Mouse (Mus musculus): ENCODE measurements around the gene Rapgef2. TPM values are rescaled to one million over a fixed set of nuclear protein-coding genes. Genes with fewer than 3 reads are reported as not detected.
"Not testable (repeated sequence)": the region's sequence is repeated elsewhere in the genome, so short reads cannot be mapped to it uniquely, and the experiment has no call there.

The Rapgef2 gene
- total RNA-seq, 2 experiments from 2014 or later: 40.2 to 51.6 TPM

- DNase-seq: no peak
- intact Hi-C loops (cut with DNase I): loop anchor here (2.0 kb wide), 2 partner anchors 13 to 17 kb away; no protein-coding TSS in a partner anchor
Measured at GRCm38 (mm10) chr3:79179499-79180053, 106.7 kb downstream of the Rapgef2 start.

GRCm38 (mm10) chr3:79178708-79179107 lies 107.6 kb downstream of the Rapgef2 start:
- intact Hi-C loops (cut with DNase I): loop anchor here (2.0 kb wide), 2 partner anchors 14 to 16 kb away; no protein-coding TSS in a partner anchor
- peak in 1 of 2 experiments; percentile 58 for DNase-seq

- DNase-seq: peak in 1 of 2 experiments; percentile 45
- intact Hi-C loops (cut with DNase I): loop anchor here (2.0 kb wide), 2 partner anchors 15 kb away; no protein-coding TSS in a partner anchor
Measured at GRCm38 (mm10) chr3:79178070-79178469, 108.2 kb downstream of the Rapgef2 start.

GRCm38 (mm10) chr3:79177136-79177870 lies 109.0 kb downstream of the Rapgef2 start:
- intact Hi-C loops (cut with DNase I): no loop called here
- no peak for DNase-seq

GRCm38 (mm10) chr3:79174168-79174567 lies 112.1 kb downstream of the Rapgef2 start:
- intact Hi-C loops (cut with DNase I): no loop called here
- DNase-seq: no peak

- intact Hi-C loops (cut with DNase I): no loop called here
- DNase-seq: no peak
Measured at GRCm38 (mm10) chr3:79173291-79173690, 113.0 kb downstream of the Rapgef2 start.

GRCm38 (mm10) chr3:79171146-79171545 lies 115.2 kb downstream of the Rapgef2 start:
- DNase-seq; intact Hi-C loops (cut with DNase I): not testable (repeated sequence)

GRCm38 (mm10) chr3:79168168-79168827 lies 118.0 kb downstream of the Rapgef2 start:
- intact Hi-C loops (cut with DNase I): no loop called here

GRCm38 (mm10) chr3:79167586-79167985 lies 118.7 kb downstream of the Rapgef2 start:
- intact Hi-C loops (cut with DNase I): no loop called here
- no peak for DNase-seq

More at GRCm38 (mm10) chr3:79168168-79168827, 118.0 kb downstream of the Rapgef2 start:
- DNase-seq: no peak

GRCm38 (mm10) chr3:79161834-79162401 lies 124.4 kb downstream of the Rapgef2 start:
- DNase-seq: peak; percentile 61 to 71
- intact Hi-C loops (cut with DNase I): loop anchor here (2.0 kb wide), 1 partner anchor 17 kb away; no protein-coding TSS in a partner anchor

- DNase-seq: peak; percentile 68 to 69
- intact Hi-C loops (cut with DNase I): no loop called here
Measured at GRCm38 (mm10) chr3:79161093-79161723, 125.1 kb downstream of the Rapgef2 start.

GRCm38 (mm10) chr3:79158254-79158653 lies 128.1 kb downstream of the Rapgef2 start:
- intact Hi-C loops (cut with DNase I): no loop called here

GRCm38 (mm10) chr3:79153039-79153487 lies 133.3 kb downstream of the Rapgef2 start:
- intact Hi-C loops (cut with DNase I): no loop called here
- DNase-seq: peak in 1 of 2 experiments; percentile 36

More at GRCm38 (mm10) chr3:79158254-79158653, 128.1 kb downstream of the Rapgef2 start:
- no peak for DNase-seq

GRCm38 (mm10) chr3:79145407-79146055 lies 140.8 kb downstream of the Rapgef2 start:
- intact Hi-C loops (cut with DNase I): no loop called here
- DNase-seq: no peak

GRCm38 (mm10) chr3:79144672-79145406 lies 141.5 kb downstream of the Rapgef2 start:
- DNase-seq: peak; percentile 41 to 50
- intact Hi-C loops (cut with DNase I): loop anchor here (5.0 kb wide), 1 partner anchor 47 kb away; no protein-coding TSS in a partner anchor

- intact Hi-C loops (cut with DNase I): loop anchor here (5.0 kb wide), 1 partner anchor 48 kb away; no protein-coding TSS in a partner anchor
- no peak for DNase-seq
Measured at GRCm38 (mm10) chr3:79144085-79144484, 142.2 kb downstream of the Rapgef2 start.

GRCm38 (mm10) chr3:79139245-79139644 lies 147.1 kb downstream of the Rapgef2 start:
- peak; percentile 68 to 73 for DNase-seq
- intact Hi-C loops (cut with DNase I): no loop called here

GRCm38 (mm10) chr3:79138601-79139000 lies 147.7 kb downstream of the Rapgef2 start:
- no peak for DNase-seq
- intact Hi-C loops (cut with DNase I): no loop called here

GRCm38 (mm10) chr3:79130991-79131390 lies 155.3 kb downstream of the Rapgef2 start:
- DNase-seq: no peak
- intact Hi-C loops (cut with DNase I): no loop called here
